Mouse (Mus musculus): ENCODE data around the gene Zfp697.
A peak's percentile ranks its signal among the peaks of the same experiment; 100 is the strongest.
"Not testable (repeated sequence)": the region's sequence is repeated elsewhere in the genome, so short reads cannot be mapped to it uniquely, and the experiment has no call there.

Gene Zfp697

DNA sequence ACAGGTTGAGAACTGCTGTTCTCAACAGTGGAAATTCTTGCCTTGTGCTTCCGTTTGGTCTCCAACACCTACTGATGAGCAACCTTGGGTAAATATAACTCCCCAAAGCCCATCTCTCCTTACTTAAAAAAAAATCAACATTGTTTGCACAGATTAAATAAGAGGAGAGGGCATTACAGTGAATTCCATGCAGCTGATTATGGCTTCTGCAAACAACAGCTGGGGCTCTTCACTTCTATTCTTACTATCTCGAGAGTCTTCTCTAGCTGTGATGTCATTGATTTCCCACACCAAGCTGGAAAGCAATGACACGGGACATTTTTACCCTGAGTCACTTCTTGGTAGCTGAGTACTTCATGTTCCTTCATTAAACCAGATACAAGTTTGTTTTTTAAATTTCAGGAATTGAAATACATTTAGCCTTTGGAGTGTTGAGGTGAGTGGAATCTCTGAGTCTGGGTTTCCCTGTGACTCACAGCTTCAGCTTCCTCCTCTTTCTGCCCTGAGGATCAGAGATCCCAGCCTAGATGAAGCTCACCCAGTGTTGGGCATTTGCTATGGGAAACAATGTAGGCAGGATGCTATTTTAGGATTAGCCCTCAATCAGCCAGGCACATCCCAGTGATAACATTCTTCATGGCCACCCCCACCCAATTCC, 8.1 kb upstream of the Zfp697 start:
- DNase-seq: no peak

DNA sequence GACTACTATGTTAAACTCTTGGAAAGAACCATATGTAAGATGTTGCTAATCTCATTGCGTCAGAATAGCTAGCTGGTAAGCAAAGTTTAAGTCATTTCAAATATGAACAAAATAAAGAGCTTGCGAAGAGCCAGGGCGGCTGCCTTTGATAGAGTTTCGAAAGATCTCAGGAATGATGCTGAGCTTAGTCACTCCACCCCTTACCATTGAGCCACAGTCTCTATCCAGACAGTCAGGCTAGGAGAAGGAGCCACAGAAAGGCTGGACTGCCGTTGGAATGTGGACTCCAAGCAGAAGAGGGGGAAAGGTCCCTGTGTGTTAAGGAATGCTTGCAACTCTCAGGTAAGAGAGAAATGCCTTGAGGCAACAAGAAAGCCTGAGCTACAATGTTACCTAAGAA, 7.3 kb upstream of the Zfp697 start:
- no peak for DNase-seq

DNA sequence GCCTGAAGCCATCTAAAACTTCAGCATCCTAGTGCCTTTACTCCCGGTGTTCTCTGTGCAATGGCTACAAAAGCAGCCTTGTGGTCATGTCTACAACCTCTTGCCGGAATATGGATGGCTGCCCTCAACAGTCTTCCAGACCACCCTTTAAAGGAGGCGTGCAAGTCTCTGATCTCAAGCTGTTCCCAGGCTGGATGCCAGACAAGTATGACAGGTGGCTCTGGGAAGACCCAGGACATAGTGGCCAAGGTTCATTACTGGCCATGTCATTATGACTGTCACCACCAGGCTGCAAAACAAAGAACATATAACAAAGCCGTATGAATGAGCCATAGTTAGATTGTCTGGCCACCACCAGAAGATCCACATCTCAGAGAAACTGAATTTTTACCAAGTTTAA, 4.0 kb upstream of the Zfp697 start:
- DNase-seq: no peak

DNA sequence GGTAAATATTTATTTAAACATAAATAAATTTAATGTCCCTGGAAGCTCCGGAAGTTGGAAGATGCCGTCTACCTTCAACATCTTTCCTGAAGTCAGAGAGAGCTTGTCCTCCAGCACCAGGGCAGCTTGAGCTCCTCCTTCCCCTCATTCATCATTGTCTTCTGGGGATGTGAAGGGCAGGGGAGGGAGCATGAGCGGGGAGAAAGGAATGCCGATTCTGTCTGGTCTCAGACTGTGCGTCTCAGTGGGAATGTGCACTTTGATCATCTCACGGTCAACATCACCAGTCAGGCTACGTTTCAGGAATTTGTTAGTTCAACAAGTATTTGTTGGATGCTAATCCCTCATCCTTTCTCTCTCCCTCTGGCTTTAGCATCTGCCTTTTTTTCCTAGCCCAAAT, 3.0 kb upstream of the Zfp697 start:
- DNase-seq: peak; percentile 79

DNA sequence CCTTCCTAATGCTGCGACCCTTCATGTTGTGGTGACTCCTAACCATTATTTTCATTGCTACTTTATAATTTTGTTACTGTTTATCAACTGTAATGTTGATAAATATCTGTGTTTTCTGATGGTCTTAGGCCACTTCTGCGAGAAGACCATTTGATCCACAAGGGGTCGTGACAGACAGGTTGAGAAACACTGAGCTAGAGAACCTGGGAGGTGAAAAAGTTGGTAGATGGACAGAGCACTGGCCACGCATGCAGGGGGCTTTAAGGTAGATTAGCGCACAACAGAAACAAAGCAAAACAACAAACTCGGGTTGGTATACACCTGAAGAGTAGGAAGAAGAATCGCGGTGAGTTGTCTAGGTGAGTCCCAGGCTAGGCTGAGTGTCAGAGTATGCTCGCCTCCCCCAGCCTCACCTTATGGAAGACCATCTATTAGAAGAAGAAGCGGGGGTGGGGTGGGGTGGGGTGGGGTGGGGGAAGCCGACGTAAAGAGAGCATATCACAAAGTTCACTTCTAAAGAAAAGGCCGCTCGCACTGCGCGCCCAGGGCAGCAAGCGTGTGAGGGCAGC, 500 bp upstream of the Zfp697 start:
- DNase-seq: no peak

DNA sequence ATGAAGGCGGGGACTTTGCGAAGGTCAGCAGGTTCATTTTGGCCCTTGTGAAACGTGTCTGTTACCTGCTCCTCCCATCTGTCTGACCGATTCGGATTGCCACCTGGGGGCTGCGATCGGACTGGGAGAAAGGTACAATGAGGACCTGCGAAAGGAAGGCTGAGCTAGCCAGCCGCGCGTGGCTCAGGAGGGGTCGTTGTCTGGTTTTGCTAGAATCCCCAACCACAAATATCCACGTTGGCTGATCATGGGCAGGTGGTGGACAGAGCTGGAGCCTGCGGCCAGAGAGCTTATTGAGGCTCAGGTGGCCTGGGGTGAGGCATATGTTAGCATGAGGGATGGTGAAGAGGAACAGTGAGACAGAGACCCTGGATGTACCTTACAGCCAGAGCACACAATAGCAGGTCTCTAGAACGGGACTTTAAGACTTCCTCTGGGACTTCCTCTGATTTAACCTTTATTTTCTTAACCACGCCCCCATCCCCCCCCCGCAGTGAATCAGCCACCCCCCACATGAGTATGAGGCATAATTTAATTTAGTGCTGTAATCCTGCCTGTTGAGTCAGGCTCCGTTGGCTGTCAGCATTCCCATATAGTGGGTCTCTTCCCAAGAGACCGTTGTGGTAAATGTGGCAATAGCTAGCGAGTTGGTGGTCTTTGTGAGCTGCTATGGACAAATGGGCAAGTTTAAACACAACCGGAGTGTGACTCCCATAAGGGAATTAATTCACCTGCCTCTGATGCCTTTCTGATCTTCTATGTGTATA, 946 bp downstream of the Zfp697 start:
- no peak for DNase-seq

DNA sequence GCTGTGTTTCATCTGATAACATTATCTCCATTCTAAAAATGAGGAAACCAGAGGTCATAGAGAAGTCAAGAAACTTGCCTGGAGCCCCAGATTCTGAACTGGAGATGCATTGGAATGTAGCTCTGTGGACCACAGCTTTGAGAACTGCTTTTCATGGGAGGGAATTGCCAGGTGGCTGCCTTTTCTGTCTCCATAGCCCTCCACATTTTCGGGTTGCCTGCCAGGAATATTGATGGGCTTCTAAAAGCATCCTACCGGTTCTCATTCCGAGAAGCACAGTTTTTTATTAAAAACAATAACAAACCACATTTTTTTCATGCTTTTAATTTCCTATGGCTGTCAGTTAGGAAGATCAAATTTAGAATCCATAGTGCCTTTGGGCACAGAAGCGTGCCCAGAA, 4.8 kb downstream of the Zfp697 start:
- no peak for DNase-seq

DNA sequence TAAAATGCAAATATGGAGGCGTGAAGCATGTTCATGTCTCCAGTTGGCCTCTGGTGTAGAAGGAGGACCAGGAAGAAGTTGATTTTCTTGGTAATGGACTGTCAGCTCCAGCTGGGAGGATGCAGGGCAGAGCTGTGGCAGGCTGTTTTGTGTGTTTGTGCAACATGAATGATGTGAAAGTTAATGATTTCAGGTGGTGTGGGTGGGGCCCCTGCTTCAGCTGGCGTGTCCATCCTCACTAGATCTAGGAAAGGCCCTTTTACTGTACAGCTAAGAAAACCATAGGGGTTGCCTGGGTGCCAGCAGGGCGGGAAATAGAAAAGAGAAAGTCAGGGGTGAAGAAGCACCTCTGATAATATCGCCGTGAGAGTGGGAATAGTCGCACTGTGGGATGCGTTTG, 5.5 kb downstream of the Zfp697 start:
- DNase-seq: peak; percentile 36

DNA sequence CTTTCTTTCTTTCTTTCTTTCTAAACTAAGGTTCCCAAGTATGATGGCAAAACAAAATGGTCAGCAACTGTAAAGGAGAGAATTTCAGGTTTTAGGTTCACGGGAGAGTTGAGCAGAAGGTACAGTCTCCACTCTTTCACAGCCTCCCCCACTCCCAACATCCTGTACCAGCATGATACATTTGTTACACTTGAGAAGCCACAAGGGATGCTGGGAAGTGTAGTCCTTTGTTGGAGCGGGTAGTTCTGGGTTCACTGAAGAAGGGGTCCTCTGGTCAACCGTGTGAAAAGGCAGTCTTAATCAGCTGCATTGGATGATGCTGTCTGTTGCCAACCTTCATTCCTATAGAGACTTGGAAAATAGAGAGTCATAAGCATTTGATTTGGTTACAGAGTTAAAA, 7.0 kb downstream of the Zfp697 start:
- DNase-seq: no peak

DNA sequence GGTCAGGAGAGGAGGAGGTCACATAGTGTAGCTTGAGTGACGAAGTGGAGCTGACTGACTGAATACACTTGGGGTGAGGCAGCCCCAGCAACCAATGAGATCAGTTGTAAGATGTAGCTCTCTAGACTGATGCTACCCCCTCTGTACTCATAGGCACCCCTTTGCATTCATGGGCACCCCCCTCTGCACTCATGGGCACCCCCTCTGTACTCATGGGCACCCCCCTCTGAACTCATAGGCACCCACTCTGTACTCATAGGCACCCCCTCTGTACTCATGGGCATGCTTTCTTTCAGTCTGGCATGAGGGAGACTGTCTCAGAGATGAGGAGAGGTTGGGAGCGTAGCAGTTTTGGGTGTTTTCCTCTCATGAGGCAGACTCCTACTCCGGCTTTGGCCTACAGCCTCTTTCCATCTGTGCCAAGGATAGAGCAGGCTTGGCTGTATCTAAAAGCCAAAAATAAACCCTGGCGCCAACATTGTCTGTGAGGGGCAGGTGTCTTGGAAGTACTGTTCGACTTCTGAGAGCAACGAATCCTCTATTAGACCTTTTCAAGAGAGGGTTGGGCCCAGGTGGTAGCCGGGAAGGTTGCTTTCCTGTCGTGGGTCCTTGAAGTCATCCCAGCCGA, 22.1 kb downstream of the Zfp697 start:
- not testable (repeated sequence) for DNase-seq

DNA sequence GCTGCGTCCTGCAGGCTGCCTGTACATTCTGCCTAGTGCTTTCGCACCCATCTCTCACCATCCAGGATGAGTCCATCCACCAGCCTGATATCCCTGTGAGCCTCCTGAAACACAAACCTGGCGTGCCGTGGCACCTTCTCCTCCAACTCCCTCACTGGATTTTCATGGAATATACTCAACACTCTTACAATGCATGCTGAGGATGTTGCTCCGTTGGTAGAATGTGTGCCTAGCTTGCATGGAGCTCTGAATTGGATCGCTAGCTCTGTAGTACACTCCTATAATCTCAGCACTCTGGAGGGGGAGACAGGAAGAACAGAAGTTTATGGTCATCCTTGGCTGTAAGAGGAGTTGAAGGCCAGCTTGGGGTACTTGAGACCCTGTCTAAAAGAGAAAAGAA, 23.6 kb downstream of the Zfp697 start:
- DNase-seq: not testable (repeated sequence)

DNA sequence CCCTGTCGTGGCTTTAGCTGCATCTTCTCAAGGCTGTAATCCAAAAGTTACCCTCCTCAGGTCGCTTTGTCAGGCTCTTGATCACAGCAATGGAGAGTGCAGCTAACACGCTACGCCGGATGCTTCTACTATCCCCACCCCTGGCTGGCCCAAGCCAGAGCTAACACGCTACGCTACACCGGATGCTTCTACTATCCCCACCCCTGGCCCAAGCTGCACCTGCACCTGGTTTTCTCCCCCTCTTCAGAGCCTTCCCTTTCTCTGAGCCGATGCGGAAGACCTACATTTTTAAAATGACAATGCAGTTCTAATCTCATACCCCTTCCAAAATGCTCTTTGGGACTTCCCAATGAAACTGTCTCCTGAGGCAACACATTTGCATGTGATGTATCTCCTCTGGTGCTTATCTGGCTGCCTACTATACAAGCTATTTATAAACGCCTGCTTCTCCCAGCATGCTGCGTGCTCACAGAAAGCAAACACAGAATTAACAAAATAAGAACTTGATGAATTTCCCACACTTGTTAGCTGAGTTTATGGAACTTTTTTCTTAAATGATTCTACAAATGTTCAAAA, 24.4 kb downstream of the Zfp697 start:
- not testable (repeated sequence) for DNase-seq

DNA sequence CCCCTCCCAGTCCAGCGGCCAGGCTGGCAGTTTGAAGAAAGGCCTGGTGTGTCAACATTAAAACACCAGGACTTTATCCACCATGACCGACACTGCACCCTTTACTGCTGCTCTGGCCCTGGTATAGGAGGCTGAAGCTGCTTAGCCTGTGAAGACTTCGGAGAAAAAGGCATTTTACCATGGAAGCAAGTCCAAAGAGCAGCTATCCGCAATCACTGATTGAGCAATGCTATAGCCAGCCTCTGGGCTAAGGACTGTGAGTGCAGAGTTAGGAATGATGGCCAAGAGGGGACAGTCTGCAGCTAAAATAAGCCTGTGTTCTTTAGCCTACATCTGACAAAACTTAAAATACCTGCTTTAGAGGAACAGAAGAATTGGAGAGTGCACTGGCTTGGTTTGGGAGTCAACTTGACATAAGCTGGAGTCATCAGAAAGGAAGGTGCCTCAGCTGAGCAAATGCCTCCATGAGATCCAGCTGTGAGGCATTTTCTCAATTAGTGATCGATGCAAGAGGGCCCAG, 25.1 kb downstream of the Zfp697 start:
- DNase-seq: not testable (repeated sequence)

DNA sequence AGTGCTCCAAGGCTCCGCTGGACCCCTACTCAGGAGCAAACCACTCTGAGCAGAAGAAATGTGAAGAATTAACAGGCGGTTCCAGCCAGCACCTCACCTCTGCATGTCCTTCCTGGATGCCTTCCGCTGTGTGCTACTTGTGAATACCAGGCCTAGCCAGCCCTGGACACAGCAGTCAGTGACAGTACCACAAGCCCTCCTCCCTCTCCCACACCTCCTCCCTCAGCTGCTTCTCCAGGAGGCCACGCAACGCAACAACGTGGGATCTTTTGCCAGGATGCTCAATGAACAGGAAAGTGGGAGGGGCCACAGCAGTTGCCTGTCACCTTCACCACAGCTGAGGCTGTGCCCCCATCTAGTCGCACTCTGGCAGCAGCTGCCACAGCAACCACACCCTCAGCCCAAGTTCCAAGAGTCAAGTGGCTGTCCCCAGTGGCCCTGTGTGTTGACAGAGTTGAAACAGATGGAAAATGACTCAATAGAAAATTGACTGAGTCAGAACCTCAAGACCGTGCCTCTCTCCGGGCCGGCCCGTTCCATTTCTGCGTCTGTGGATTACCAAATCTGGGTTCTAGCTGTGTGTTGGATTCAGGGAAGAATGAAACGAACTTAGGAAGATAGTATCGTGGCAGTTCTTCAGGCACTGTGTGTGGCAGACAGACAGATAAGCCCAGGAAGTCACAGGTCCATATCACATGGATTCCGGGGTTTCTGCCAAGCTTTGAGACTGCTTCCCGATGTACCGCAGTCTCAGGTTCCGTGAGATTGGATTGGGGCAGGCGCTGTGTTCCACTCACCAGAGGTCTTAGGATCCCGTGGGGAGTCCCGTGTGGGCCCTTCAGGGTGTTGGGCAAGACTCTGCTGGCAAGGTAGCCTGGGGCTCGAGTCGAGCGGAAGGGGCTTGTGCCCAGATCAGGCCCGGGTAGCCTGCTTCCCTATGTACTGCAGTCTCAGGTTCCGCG, 28.6 kb downstream of the Zfp697 start:
- DNase-seq: not testable (repeated sequence)

DNA sequence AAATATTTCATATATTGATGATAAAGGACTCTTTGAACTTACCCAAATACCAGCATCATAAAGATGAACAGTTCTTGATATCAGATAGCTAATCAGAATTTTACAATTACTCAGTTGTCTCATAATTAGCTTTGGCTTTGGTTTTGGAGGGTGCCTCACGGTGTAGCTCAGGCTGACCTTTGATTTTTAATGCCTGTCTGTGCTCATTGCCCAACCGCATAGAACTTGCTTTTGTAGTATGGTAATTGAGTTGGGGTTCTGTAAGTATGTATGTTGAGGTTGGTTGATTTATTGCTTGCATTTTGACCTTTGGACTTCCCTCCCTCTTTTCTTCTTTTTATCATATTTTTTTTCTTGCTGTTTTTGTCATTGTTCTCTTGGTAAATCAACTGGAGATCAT, 31.5 kb downstream of the Zfp697 start:
- DNase-seq: no peak

DNA sequence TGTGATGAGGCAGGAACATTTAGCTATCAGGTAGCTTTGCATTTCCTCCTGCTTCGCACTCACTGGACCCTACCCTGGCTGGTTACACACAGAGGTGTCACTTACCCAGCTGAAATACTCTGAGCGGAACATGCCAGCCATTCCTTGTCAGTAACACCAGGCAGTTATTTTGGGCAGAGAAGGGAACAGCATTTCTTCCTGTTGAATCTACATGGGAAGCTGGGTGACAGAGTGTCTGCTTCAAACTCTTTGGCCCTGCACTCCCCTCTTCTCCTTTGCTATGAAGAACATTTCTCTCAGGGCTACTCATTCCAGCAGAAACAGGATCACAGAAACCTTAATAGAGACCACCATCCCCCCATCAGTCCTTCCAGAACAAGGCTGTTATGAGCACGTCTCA, 32.0 kb downstream of the Zfp697 start:
- peak; percentile 16 for DNase-seq

DNA sequence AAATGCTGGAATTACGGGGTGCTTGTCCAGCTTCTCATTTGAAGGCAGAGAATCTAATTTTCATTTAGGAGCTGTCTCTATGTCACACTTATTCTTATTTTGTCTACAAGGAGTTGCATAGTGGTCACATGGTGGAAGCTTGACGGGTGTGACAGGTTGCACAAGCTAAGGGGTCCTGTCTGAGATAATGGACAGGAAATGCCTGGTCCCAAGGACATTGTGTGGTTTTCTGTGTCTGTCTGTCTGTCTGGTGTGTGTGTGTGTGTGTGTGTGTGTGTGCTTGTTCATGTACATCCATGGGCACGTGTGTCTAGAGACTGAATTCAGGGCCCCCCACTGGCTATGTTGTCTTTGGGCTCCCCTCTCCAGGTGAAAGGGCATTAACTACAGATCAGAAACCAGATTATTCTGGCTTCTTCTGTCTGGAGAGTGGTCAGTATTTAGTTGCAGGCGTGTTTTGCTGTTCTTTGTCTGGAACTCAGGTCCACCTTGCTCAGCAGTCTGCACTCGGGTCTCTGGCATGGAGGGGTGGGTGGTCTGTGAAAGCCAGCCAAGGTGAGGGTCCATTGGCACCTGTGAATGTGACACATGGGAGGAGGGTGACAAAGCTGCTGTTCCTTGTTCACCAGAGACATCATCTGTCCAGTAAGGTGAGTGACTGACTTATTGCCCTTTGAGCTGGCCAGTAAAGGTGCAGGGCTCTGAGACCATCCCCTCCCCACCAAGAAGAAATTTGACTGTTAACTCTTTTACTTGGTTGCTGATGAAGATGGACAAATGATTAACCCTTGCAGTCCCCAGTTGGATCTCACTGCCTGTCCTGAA, 34.4 kb downstream of the Zfp697 start:
- peak; percentile 12 for DNase-seq

DNA sequence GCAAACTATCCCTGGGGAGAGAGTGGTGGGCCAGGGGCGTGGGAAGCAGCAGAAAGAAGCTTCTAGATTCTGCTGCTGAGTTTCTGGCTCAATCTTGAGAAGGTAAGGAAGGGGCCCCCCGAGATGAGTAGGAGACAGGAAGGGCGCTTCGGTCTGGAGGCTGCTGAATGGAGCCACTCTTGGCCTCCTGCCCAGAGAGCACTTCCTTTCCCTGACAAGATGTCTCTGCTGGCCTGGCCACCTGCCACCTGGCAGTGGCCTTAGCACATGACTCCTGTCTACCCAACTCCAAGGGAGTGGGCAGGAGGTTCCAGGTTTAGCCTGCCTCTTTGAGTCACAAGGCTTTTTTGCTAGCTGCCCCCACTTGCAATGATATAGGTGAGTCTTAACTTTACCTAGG, 35.1 kb downstream of the Zfp697 start:
- peak; percentile 96 for DNase-seq

DNA sequence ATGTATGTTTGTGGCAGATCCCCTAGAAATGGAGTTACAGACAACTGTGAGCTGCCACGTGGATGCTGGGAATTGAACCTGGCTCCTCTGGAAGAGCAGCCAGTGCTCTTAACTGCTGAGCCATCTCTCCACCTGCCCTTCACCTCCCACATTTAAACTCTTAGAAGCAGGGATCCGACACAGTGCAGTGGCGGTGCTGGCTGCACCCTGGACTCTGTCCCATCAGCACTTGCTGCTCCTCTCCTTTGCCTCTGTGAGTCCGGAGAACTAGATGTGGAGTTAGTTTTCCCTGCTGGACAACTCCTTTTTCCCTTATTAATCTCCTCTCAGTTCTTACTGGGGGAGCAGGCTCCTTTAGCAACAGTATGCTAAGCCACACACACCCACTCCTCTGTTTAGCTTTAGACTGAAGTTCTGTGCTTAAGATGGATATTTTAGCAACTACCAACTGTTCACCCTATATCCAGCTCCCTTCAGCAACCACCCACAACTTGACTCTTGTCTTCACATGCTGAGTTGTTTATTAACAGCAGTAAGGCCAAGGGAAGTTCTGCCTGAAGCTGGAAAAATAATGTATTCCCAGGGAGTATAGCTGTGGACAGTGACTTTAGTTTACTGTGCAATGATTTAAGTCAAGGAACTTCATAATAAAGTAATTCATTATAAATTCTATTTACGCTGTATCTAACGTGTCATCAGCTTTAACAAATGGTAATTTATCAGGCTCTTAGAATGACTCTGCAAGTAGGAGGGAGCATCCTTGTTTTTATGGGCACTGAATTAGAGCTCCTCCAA, 36.9 kb downstream of the Zfp697 start:
- peak; percentile 41 for DNase-seq

DNA sequence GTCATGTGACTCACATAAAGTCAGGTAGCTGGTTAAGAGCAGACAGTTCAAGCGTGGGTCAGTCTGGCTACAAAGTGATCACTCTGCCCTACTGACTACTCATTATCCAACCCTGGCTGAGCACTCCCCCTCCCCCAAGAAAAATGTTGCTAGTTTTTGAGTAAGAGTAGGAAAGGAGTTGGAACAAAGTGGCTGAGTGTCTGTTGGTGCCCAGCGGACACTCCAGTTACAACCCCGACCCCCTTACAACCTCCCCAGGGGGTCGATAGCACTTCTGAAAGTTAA, 37.5 kb downstream of the Zfp697 start:
- DNase-seq: peak; percentile 73

All from kidney, postnatal 14 days (tissue).